Mouse (Mus musculus) liver, adult 2 months (tissue): ENCODE data around the gene Tmsb10. TPM values are rescaled to one million over a fixed set of nuclear protein-coding genes. Genes with fewer than 3 reads are reported as not detected.

Experiments used
- DNase-seq: peaks from one replicate; pipeline ENCODE4 v3.0.0-alpha.2; 2011; ENCODE audit warnings: low read depth, low spot score; ENCODE audit errors: extremely low read depth
- H3K27ac ChIP-seq: fragments of 200-500 bp; replicated peaks from 2 replicates; pipeline ENCODE4 v1.5.1; 2012; ENCODE audit warnings: low read depth, mild to moderate bottlenecking, control low read depth, inconsistent platforms, low read length; ENCODE audit not compliant: insufficient read depth
- H3K27me3 ChIP-seq: fragments of 200-500 bp; 2 replicates; pipeline ENCODE4 v1.6.1; 2012; ENCODE audit warnings: mild to moderate bottlenecking, moderate library complexity, low read length, inconsistent platforms; ENCODE audit not compliant: control insufficient read depth, insufficient read depth
- H3K36me3 ChIP-seq: fragments of 200-500 bp; 2 replicates; pipeline ENCODE4 v1.6.1; 2012; ENCODE audit warnings: low read length, inconsistent platforms; ENCODE audit not compliant: control insufficient read depth, insufficient read depth
- H3K4me1 ChIP-seq: fragments of 200-500 bp; 2 replicates; pipeline ENCODE4 v1.6.1; 2011; ENCODE audit warnings: low read length; ENCODE audit not compliant: control insufficient read depth, insufficient read depth
- H3K4me3 ChIP-seq: fragments of 200-500 bp; 2 replicates; pipeline ENCODE4 v1.5.1; 2011; ENCODE audit warnings: low read depth, mild to moderate bottlenecking, control low read depth, low read length, moderate library complexity; ENCODE audit not compliant: insufficient read depth
- H3K79me2 ChIP-seq: fragments of 200-500 bp; 2 replicates; pipeline ENCODE4 v1.6.1; 2012; ENCODE audit warnings: inconsistent platforms, mild to moderate bottlenecking, low read length, moderate library complexity; ENCODE audit not compliant: control insufficient read depth, insufficient read depth
- H3K9ac ChIP-seq: fragments of 200-500 bp; 2 replicates; pipeline ENCODE4 v1.6.1; 2012; ENCODE audit warnings: low read depth, mild to moderate bottlenecking, control low read depth, inconsistent platforms, low read length
- CTCF ChIP-seq: fragments of 200-500 bp; IDR thresholded peaks from 2 replicates; pipeline ENCODE4 v1.5.1; 2011; ENCODE audit warnings: low read depth, low read length, control low read depth
- POLR2A ChIP-seq: fragments of 200-500 bp; IDR thresholded peaks from 2 replicates; pipeline ENCODE4 v1.6.1; 2011; ENCODE audit warnings: low read length, control low read depth; ENCODE audit not compliant: insufficient read depth; ENCODE audit errors: extremely low read depth
- WGBS: fragments of 180-500 bp; shearing (Covaris S2); methylation state at CpG from one replicate; pipeline ENCODE4 v1.1.7; 2018; 5-methylcytosine and 5-hydroxymethylcytosine counted together
- polyA plus RNA-seq: library from polyadenylated mRNA; depleted of rRNA; stranded (reverse); fragments of >200 nt; gene quantifications from 2 replicates; pipeline ENCODE4 v1.2.3, GENCODE M21; 2012; rRNA removed
- total RNA-seq: library from RNA; depleted of rRNA; stranded (reverse); fragments of >200 nt; gene quantifications from 2 replicates; pipeline ENCODE4 v1.2.3, GENCODE M21; 2014; rRNA removed

Tmsb10 gene
- total and polyA plus RNA-seq, 2 experiments, result 5.0 to 7.1 TPM

- H3K27ac ChIP-seq, result no peak overlapping the region
- no peaks in the 10 kb centered on the region for H3K27me3 ChIP-seq
- H3K4me1 ChIP-seq, result no peaks in the 10 kb centered on the region
- no peak for DNase-seq
- TF ChIP-seq POLR2A, result no peak
- TF ChIP-seq CTCF, result no peak
- H3K4me3 ChIP-seq, result no peak overlapping the region
- no peaks in the 10 kb centered on the region for H3K79me2 ChIP-seq
- H3K36me3 ChIP-seq, result no peaks in the 10 kb centered on the region
- H3K9ac ChIP-seq, result no peak overlapping the region
- 85% methylated on average over 6 of the region's 6 CpGs for WGBS
These were observed 44.3 kb downstream of the Tmsb10 start for GRCm38 (mm10) chr6:72914087-72914749.

DNA sequence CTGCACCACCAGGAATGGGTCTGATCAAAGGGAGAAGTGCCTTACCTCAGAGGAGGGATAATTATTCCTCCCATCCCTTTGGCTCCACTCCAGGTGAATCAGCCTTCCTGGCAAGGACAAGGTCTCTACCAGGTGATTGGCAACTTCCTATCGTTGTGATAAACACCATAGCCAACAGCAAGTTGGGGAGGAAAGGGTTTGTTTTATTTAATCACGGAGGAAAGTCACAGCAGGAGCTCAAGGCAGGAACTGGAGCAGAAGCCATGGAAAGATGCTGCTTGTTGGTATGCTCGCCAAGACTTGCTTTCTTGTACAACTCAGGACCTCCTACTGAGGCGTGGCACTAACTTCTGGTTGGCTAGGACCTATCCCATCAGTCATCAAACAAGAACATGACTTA lies 47.3 kb downstream of the Tmsb10 start:
- Histone ChIP-seq H3K27ac (no peak overlapping the region), H3K36me3 (no peaks in the 10 kb centered on the region), H3K9ac (no peak overlapping the region), H3K27me3 (no peaks in the 10 kb centered on the region), H3K4me3 (no peak overlapping the region), H3K4me1 (no peaks in the 10 kb centered on the region), H3K79me2 (no peaks in the 10 kb centered on the region)
- 69% methylated on average over 4 of the region's 4 CpGs for WGBS
- no peak for DNase-seq
- TF ChIP-seq POLR2A (no peak), CTCF (no peak)

Other genes with a start within 250 kb of the Tmsb10 start
- 0.92 and 1.1 TPM in 2 replicates for gene Tcf7l1, start 169.5 kb downstream of the Tmsb10 start, total RNA-seq
- gene Tcf7l1, start 169.5 kb downstream of the Tmsb10 start, polyA plus RNA-seq, result 5.0 and 6.9 TPM in 2 replicates
- 38.6 and 56.6 TPM in 2 replicates for gene Kcmf1, start 58.8 kb downstream of the Tmsb10 start, total RNA-seq
- 92.0 and 107 TPM in 2 replicates for gene Kcmf1, start 58.8 kb downstream of the Tmsb10 start, polyA plus RNA-seq